Mouse (Mus musculus): ENCODE data around the gene Tspan14.

The Tspan14 gene

GRCm38 (mm10) chr14:40966862-40967597 lies 423 bp upstream of the Tspan14 start:
- Histone ChIP-seq H3K4me1 (replicated peaks; ENCODE audit: low read depth, low read length) (peaks cover 67% of the 10 kb centered on the region), H3K36me3 (ENCODE audit: insufficient read depth, low read length) (no peaks in the 10 kb centered on the region), H3K27me3 (ENCODE audit: insufficient read depth, low read length) (no peaks in the 10 kb centered on the region), H3K9me3 (ENCODE audit: low read length) (no peaks in the 10 kb centered on the region), H3K4me3 (replicated peaks; ENCODE audit: low read length) (peak overlapping the region; percentile 98)
- TF ChIP-seq CTCF (conservative IDR thresholded peaks at IDR 0.05; ENCODE audit: low read length), result no peak
- no peak for TF ChIP-seq POU5F1 (IDR thresholded peaks at IDR 0.05; ENCODE audit: borderline replicate concordance, low read length)
- no peak for TF ChIP-seq NANOG (IDR thresholded peaks at IDR 0.05; ENCODE audit: borderline replicate concordance, low read length)

GRCm38 (mm10) chr14:40965507-40966356 lies 875 bp downstream of the Tspan14 start:
- H3K9me3 ChIP-seq (ENCODE audit: low read length), result no peaks in the 10 kb centered on the region
- no peak for TF ChIP-seq POU5F1 (IDR thresholded peaks at IDR 0.05; ENCODE audit: borderline replicate concordance, low read length)
- TF ChIP-seq CTCF (conservative IDR thresholded peaks at IDR 0.05; ENCODE audit: low read length), result no peak
- TF ChIP-seq NANOG (IDR thresholded peaks at IDR 0.05; ENCODE audit: borderline replicate concordance, low read length), result no peak
- peak overlapping the region; percentile 98 for H3K4me3 ChIP-seq (replicated peaks; ENCODE audit: low read length)
- H3K36me3 ChIP-seq (ENCODE audit: insufficient read depth, low read length), result no peaks in the 10 kb centered on the region
- H3K27me3 ChIP-seq (ENCODE audit: insufficient read depth, low read length), result no peaks in the 10 kb centered on the region
- peaks cover 72% of the 10 kb centered on the region for H3K4me1 ChIP-seq (replicated peaks; ENCODE audit: low read depth, low read length)

GRCm38 (mm10) chr14:40964881-40965280 lies 1.7 kb downstream of the Tspan14 start:
- Histone ChIP-seq H3K4me3 (replicated peaks; ENCODE audit: low read length) (peak overlapping the region; percentile 98; the same call in 1 of the 2 replicates), H3K9me3 (ENCODE audit: low read length) (no peaks in the 10 kb centered on the region), H3K36me3 (ENCODE audit: insufficient read depth, low read length) (no peaks in the 10 kb centered on the region), H3K4me1 (replicated peaks; ENCODE audit: low read depth, low read length) (peaks cover 74% of the 10 kb centered on the region), H3K27me3 (ENCODE audit: insufficient read depth, low read length) (no peaks in the 10 kb centered on the region)
- TF ChIP-seq CTCF (conservative IDR thresholded peaks at IDR 0.05; ENCODE audit: low read length), result no peak

GRCm38 (mm10) chr14:40964214-40964610 lies 2.4 kb downstream of the Tspan14 start:
- Histone ChIP-seq H3K9me3 (ENCODE audit: low read length) (no peaks in the 10 kb centered on the region), H3K4me3 (replicated peaks; ENCODE audit: low read length) (no peak overlapping the region), H3K4me1 (replicated peaks; ENCODE audit: low read depth, low read length) (peaks cover 78% of the 10 kb centered on the region), H3K36me3 (ENCODE audit: insufficient read depth, low read length) (no peaks in the 10 kb centered on the region), H3K27me3 (ENCODE audit: insufficient read depth, low read length) (no peaks in the 10 kb centered on the region)
- TF ChIP-seq POU5F1 (IDR thresholded peaks at IDR 0.05; ENCODE audit: borderline replicate concordance, low read length) (no peak), CTCF (conservative IDR thresholded peaks at IDR 0.05; ENCODE audit: low read length) (no peak), NANOG (IDR thresholded peaks at IDR 0.05; ENCODE audit: borderline replicate concordance, low read length) (no peak)

- no peaks in the 10 kb centered on the region for H3K9me3 ChIP-seq (ENCODE audit: low read length)
- peaks cover 78% of the 10 kb centered on the region for H3K4me1 ChIP-seq (replicated peaks; ENCODE audit: low read depth, low read length)
- TF ChIP-seq NANOG (IDR thresholded peaks at IDR 0.05; ENCODE audit: borderline replicate concordance, low read length) (no peak), POU5F1 (IDR thresholded peaks at IDR 0.05; ENCODE audit: borderline replicate concordance, low read length) (no peak), CTCF (conservative IDR thresholded peaks at IDR 0.05; ENCODE audit: low read length) (no peak)
- no peaks in the 10 kb centered on the region for H3K36me3 ChIP-seq (ENCODE audit: insufficient read depth, low read length)
- no peaks in the 10 kb centered on the region for H3K27me3 ChIP-seq (ENCODE audit: insufficient read depth, low read length)
- H3K4me3 ChIP-seq (replicated peaks; ENCODE audit: low read length), result peak overlapping the region; percentile 63; the same call in 1 of the 2 replicates
Measured at GRCm38 (mm10) chr14:40963501-40964213, 3.0 kb downstream of the Tspan14 start.

GRCm38 (mm10) chr14:40962365-40963290 lies 4.0 kb downstream of the Tspan14 start:
- Histone ChIP-seq H3K27me3 (ENCODE audit: insufficient read depth, low read length) (no peaks in the 10 kb centered on the region), H3K4me1 (replicated peaks; ENCODE audit: low read depth, low read length) (peaks cover 79% of the 10 kb centered on the region), H3K4me3 (replicated peaks; ENCODE audit: low read length) (peak overlapping the region; percentile 63), H3K9me3 (ENCODE audit: low read length) (no peaks in the 10 kb centered on the region), H3K36me3 (ENCODE audit: insufficient read depth, low read length) (no peaks in the 10 kb centered on the region)
- TF ChIP-seq NANOG (IDR thresholded peaks at IDR 0.05; ENCODE audit: borderline replicate concordance, low read length) (no peak), CTCF (conservative IDR thresholded peaks at IDR 0.05; ENCODE audit: low read length) (no peak), POU5F1 (IDR thresholded peaks at IDR 0.05; ENCODE audit: borderline replicate concordance, low read length) (no peak)

GRCm38 (mm10) chr14:40960237-40960636 lies 6.4 kb downstream of the Tspan14 start:
- H3K9me3 ChIP-seq (ENCODE audit: low read length), result no peaks in the 10 kb centered on the region
- H3K27me3 ChIP-seq (ENCODE audit: insufficient read depth, low read length), result no peaks in the 10 kb centered on the region
- H3K4me1 ChIP-seq (replicated peaks; ENCODE audit: low read depth, low read length), result peaks cover 89% of the 10 kb centered on the region
- no peaks in the 10 kb centered on the region for H3K36me3 ChIP-seq (ENCODE audit: insufficient read depth, low read length)
- TF ChIP-seq CTCF (conservative IDR thresholded peaks at IDR 0.05; ENCODE audit: low read length) (no peak), NANOG (IDR thresholded peaks at IDR 0.05; ENCODE audit: borderline replicate concordance, low read length) (no peak)
- H3K4me3 ChIP-seq (replicated peaks; ENCODE audit: low read length), result no peak overlapping the region
